Mouse (Mus musculus) lung, postnatal 0 days (tissue): ENCODE measurements around the gene Akap7. TPM values are rescaled to one million over a fixed set of nuclear protein-coding genes. Genes with fewer than 3 reads are reported as not detected.

Experiments used
- ATAC-seq: fragments of 200-750 bp; cut with Nextera tagmentation; 2 replicates; pipeline ENCODE4 v1.8.0; 2017; ENCODE audit warnings: moderate library complexity
- DNase-seq: peaks from one replicate; pipeline ENCODE4 v3.0.0-alpha.2; 2016; ENCODE audit warnings: low spot score
- H3K27ac ChIP-seq: fragments of 300-500 bp; sonication (generic); 2 replicates; pipeline ENCODE4 v1.5.1; 2014; ENCODE audit warnings: antibody characterized with exemption, mild to moderate bottlenecking, low read length, mixed read lengths
- H3K27me3 ChIP-seq: fragments of 300-500 bp; sonication (generic); replicated peaks from 2 replicates; pipeline ENCODE4 v1.6.1; 2014; ENCODE audit warnings: low read length, mixed read lengths; ENCODE audit not compliant: insufficient read depth
- H3K36me3 ChIP-seq: fragments of 300-500 bp; sonication (generic); 2 replicates; pipeline ENCODE4 v1.6.1; 2014; ENCODE audit warnings: low read length, mixed read lengths; ENCODE audit not compliant: insufficient read depth
- H3K4me1 ChIP-seq: fragments of 300-500 bp; sonication (generic); 2 replicates; pipeline ENCODE4 v1.6.1; 2014; ENCODE audit warnings: antibody characterized with exemption, low read depth, low read length, mixed read lengths; ENCODE audit not compliant: insufficient read depth
- H3K4me2 ChIP-seq: fragments of 300-500 bp; sonication (generic); replicated peaks from 2 replicates; pipeline ENCODE4 v1.6.1; 2014; ENCODE audit warnings: low read depth, mild to moderate bottlenecking, low read length, moderate library complexity, mixed read lengths
- H3K4me3 ChIP-seq: fragments of 300-500 bp; sonication (generic); 2 replicates; pipeline ENCODE4 v1.5.1; 2014; ENCODE audit warnings: low read depth, low read length
- H3K9ac ChIP-seq: fragments of 300-500 bp; sonication (generic); replicated peaks from 2 replicates; pipeline ENCODE4 v1.6.1; 2014; ENCODE audit warnings: low read depth, mild to moderate bottlenecking
- H3K9me3 ChIP-seq: fragments of 300-500 bp; sonication (generic); 2 replicates; pipeline ENCODE4 v1.6.1; 2016; ENCODE audit warnings: low read length, mixed read lengths
- CTCF ChIP-seq: IDR thresholded peaks from 2 replicates; pipeline ENCODE4 v1.5.1; 2016; ENCODE audit warnings: antibody characterized with exemption, mild to moderate bottlenecking
- EP300 ChIP-seq: IDR thresholded peaks from 2 replicates; pipeline ENCODE4 v1.6.1; 2016; ENCODE audit warnings: antibody characterized with exemption, mild to moderate bottlenecking, control low read depth
- WGBS: fragments of 180-500 bp; shearing (Covaris S2); extraction: QIAGEN DNeasy Blood & Tissue Kit; methylation state at CpG from one replicate; pipeline ENCODE4 v1.1.7; 2014; 5-methylcytosine and 5-hydroxymethylcytosine counted together
- polyA plus RNA-seq: library from polyadenylated mRNA; unstranded; fragments of >200 nt; fragmentation: Nextera tagmentation; extraction: Ambion mirVana; gene quantifications from 2 replicates; pipeline ENCODE4 v1.2.1, GENCODE M21; 2015

Akap7 gene
- polyA plus RNA-seq, 1 experiment from 2014 or later, result 46.3 TPM

DNA sequence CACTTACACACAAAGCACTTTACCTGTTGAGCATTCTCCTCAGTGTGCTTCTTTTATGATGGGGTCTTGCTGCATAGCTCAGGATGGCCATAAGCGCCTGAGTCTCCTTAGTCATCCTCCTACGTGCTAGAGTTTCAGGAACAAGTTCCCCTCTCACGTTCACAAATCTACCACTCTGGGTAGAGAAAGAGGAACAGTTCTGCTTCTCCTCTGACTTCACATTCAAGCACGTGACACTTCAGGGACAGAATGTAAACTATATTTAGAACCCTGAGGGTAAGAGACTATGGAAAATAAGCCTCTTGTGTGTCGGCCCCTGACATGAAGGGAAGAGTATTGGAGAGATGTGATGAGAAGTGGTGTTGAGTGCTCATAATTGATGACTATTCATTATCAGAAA is 10.7 kb upstream of the Akap7 start:
- no peak overlapping the region for H3K27ac ChIP-seq
- 51% methylated on average over 5 of the region's 5 CpGs for WGBS
- DNase-seq, result peak; percentile 49
- H3K4me3 ChIP-seq, result no peak overlapping the region
- TF ChIP-seq CTCF (no peak), EP300 (no peak)
- H3K4me1 ChIP-seq, result no peaks in the 10 kb centered on the region
- H3K27me3 ChIP-seq, result no peaks in the 10 kb centered on the region
- no peak overlapping the region for H3K9ac ChIP-seq
- no peaks in the 10 kb centered on the region for H3K36me3 ChIP-seq
- no peaks in the 10 kb centered on the region for H3K9me3 ChIP-seq
- no peak overlapping the region for H3K4me2 ChIP-seq
- ATAC-seq, result no peak; the same call in 1 of the 2 replicates

DNA sequence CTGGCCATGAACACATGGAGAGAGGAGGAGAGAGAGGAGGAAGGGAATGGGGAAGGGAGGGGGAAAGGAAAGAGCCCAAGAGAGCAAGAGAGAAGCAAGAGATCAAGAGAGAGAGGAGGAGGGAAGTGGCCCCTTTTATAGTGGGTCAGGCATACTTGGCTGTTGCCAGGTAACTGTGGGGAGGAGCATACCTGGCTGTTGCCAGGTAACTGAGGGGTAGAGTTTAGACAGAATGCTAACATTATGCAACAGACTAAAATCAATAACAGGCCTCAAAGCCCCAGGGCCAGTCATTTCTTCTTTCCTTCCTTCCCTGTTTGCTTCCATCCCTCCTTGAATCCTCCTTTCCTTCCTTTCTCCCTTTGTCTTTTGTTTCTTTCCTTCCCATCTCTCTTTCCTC is 10.0 kb upstream of the Akap7 start:
- no peak overlapping the region for H3K27ac ChIP-seq
- no peak overlapping the region for H3K4me3 ChIP-seq
- H3K9ac ChIP-seq, result no peak overlapping the region
- DNase-seq, result no peak
- no peaks in the 10 kb centered on the region for H3K9me3 ChIP-seq
- 0 out of 2 replicates have a peak, but pooled peaks have one; percentile 21 for ATAC-seq
- H3K36me3 ChIP-seq, result no peaks in the 10 kb centered on the region
- H3K4me2 ChIP-seq, result no peak overlapping the region
- no peaks in the 10 kb centered on the region for H3K27me3 ChIP-seq
- no peaks in the 10 kb centered on the region for H3K4me1 ChIP-seq
- TF ChIP-seq EP300 (no peak), CTCF (no peak)

DNA sequence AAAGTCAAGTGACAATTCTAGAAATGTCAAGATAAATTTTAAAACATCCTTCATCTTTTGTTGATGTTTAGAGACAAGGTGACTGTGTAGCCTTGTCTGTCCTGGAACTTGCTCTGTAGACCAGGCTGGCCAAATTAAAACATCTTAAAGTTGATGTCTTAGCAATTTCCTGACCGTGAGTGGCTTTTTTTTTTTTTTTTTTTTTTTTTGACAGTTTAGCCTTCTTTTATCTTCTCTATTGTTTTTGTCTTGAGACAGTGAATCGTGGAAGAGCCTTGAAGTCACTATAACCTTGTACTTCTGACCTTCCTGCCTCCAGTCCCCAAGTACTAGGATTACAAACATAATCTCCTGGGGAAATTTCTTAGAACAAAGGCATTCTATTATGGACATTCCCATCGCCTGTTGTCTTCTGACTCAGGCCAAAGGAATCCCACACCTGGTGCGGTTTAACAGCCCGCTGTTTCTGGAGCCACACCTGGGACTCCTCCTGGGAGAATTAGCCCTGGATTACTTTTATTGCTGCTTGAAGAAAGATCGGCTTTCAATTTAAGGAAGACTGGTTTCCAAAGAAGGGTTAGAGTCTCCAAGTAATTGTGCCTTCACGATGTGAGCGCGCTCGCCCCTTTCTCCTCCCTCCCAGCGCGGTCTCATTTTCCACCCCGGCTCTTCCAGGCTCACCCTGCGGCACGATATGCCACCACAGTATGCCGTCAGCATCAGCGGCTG is 6.3 kb upstream of the Akap7 start:
- H3K27ac ChIP-seq, result no peak overlapping the region
- peak overlapping the region; percentile 20; the same call in 1 of the 2 replicates for H3K4me2 ChIP-seq
- 26% methylated on average over 17 of the region's 17 CpGs for WGBS
- ATAC-seq (no peak), DNase-seq (no peak)
- TF ChIP-seq EP300 (no peak), CTCF (no peak)
- H3K9me3 ChIP-seq, result no peaks in the 10 kb centered on the region
- no peaks in the 10 kb centered on the region for H3K36me3 ChIP-seq
- no peaks in the 10 kb centered on the region for H3K4me1 ChIP-seq
- H3K9ac ChIP-seq, result no peak overlapping the region
- no peaks in the 10 kb centered on the region for H3K27me3 ChIP-seq
- H3K4me3 ChIP-seq, result no peak overlapping the region

DNA sequence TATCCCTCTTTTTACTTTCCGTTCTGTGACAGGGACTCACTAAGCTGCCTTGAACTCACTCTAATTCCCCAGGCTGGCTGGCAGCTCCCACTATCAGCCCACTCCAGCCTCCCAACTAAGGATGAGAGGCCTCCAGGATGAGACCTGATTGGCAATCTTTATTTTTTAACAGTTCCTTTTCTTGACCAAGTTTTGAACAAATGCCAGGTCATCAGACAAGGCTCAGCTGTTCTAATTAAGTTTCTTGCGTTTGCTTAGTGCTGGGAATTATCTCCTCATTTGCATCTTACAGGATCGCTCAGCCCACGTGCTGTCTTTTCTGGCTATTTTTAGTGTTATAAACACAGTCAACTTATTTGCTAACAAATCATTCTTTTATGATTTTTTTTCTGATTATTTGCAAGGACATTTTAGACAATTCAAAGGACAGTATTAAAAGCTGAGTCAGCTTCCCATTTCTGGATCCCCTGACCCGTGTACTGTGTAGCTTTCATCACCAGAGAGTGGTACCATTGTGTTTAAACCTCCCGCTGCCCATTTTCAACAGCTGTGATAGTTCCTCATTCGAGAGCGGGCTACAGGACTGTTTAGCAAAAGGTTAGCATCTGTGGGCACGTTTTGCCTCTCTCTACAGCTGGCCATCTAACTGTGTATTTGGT is 4.0 kb upstream of the Akap7 start:
- H3K9me3 ChIP-seq, result no peaks in the 10 kb centered on the region
- H3K4me1 ChIP-seq, result no peaks in the 10 kb centered on the region
- H3K9ac ChIP-seq, result no peak overlapping the region
- DNase-seq (no peak), ATAC-seq (no peak)
- TF ChIP-seq CTCF (no peak), EP300 (no peak)
- no peak overlapping the region for H3K4me2 ChIP-seq
- H3K27me3 ChIP-seq, result no peaks in the 10 kb centered on the region
- H3K4me3 ChIP-seq, result no peak overlapping the region
- H3K36me3 ChIP-seq, result no peaks in the 10 kb centered on the region
- no peak overlapping the region for H3K27ac ChIP-seq
- WGBS, result 48% methylated on average over 9 of the region's 9 CpGs

DNA sequence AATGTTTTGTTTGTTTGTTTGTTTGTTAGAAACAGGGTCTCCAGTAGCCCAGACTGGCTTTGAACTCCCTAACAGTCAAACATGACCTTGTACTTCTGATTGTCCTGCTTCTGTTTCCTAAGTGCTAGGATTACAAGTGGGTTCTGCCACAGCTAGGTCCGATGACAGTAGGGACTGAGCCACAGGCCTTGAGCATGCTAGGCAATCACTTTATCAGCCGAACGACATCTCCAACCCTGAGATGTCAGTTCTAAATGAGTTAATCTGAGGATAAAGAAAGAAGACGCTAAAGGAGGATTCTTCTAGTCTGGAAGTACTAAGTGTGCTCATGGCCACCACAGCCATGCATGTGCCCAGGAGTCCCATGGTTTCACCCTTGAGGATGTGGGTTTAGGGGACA is 3.1 kb upstream of the Akap7 start:
- Histone ChIP-seq H3K4me2 (no peak overlapping the region), H3K4me3 (no peak overlapping the region), H3K9me3 (no peaks in the 10 kb centered on the region), H3K4me1 (no peaks in the 10 kb centered on the region), H3K36me3 (no peaks in the 10 kb centered on the region), H3K27me3 (no peaks in the 10 kb centered on the region), H3K27ac (no peak overlapping the region), H3K9ac (no peak overlapping the region)
- WGBS, result 76% methylated on average over 4 of the region's 4 CpGs
- no peak for DNase-seq
- no peak for ATAC-seq
- no peak for TF ChIP-seq CTCF
- no peak for TF ChIP-seq EP300

DNA sequence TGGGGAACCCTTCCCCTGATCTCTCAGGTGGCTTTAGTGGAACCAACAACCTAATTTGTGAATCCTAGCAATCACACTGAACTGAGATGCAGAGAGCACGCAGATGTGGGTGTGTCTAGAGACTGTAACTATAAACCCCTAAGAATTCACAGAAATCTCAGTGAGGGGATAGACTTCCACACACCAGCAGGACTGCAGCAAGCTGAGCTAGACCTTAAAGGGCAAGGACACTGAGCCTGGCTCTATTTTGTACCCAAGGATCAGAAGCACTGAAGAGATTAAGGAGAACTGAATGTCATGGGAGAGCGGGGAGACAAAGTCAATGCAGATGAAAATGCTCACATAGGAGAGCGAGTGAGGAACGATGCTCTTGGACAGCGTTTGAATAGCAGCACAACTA is 2.3 kb upstream of the Akap7 start:
- Histone ChIP-seq H3K9me3 (no peaks in the 10 kb centered on the region), H3K36me3 (no peaks in the 10 kb centered on the region), H3K4me2 (no peak overlapping the region), H3K4me1 (no peaks in the 10 kb centered on the region), H3K9ac (no peak overlapping the region), H3K4me3 (no peak overlapping the region), H3K27me3 (no peaks in the 10 kb centered on the region), H3K27ac (no peak overlapping the region)
- 90% methylated on average over 5 of the region's 5 CpGs for WGBS
- no peak for ATAC-seq
- TF ChIP-seq CTCF, result no peak
- no peak for TF ChIP-seq EP300
- DNase-seq, result no peak
